Mouse (Mus musculus) midbrain, embryonic 12.5 days (tissue): ENCODE measurements around the gene Abl1. TPM values are rescaled to one million over a fixed set of nuclear protein-coding genes. Genes with fewer than 3 reads are reported as not detected.

ENCODE experiments used
- ATAC-seq: fragments of 200-750 bp; cut with Nextera tagmentation; 2 replicates; pipeline ENCODE4 v1.8.0; 2017; ENCODE audit warnings: low read depth, moderate TSS enrichment, moderate library complexity; ENCODE audit not compliant: low FRiP score
- H3K27ac ChIP-seq: fragments of 300-500 bp; sonication (generic); replicated peaks from 2 replicates; pipeline ENCODE4 v1.5.1; 2016; ENCODE audit warnings: mild to moderate bottlenecking
- H3K27me3 ChIP-seq: fragments of 300-500 bp; sonication (generic); 2 replicates; pipeline ENCODE4 v1.6.1; 2016; ENCODE audit warnings: mild to moderate bottlenecking
- H3K36me3 ChIP-seq: fragments of 300-500 bp; sonication (generic); 2 replicates; pipeline ENCODE4 v1.6.1; 2016
- H3K4me1 ChIP-seq: fragments of 300-500 bp; sonication (generic); 2 replicates; pipeline ENCODE4 v1.6.1; 2016
- H3K4me2 ChIP-seq: fragments of 300-500 bp; sonication (generic); replicated peaks from 2 replicates; pipeline ENCODE4 v1.6.1; 2016; ENCODE audit warnings: mild to moderate bottlenecking, moderate library complexity
- H3K4me3 ChIP-seq: fragments of 300-500 bp; sonication (generic); 2 replicates; pipeline ENCODE4 v1.5.1; 2016; ENCODE audit warnings: mild to moderate bottlenecking
- H3K9ac ChIP-seq: fragments of 300-500 bp; sonication (generic); replicated peaks from 2 replicates; pipeline ENCODE4 v1.6.1; 2016; ENCODE audit warnings: mild to moderate bottlenecking, moderate library complexity
- H3K9me3 ChIP-seq: fragments of 300-500 bp; sonication (generic); 2 replicates; pipeline ENCODE4 v1.6.1; 2016; ENCODE audit warnings: mild to moderate bottlenecking
- WGBS: fragments of 180-500 bp; shearing (Covaris S2); methylation state at CpG from one replicate; pipeline ENCODE4 v1.1.7; 2016; 5-methylcytosine and 5-hydroxymethylcytosine counted together
- polyA plus RNA-seq: library from polyadenylated mRNA; unstranded; fragments of >200 nt; fragmentation: Nextera tagmentation; extraction: Ambion mirVana; gene quantifications from 2 replicates; pipeline ENCODE4 v1.2.1, GENCODE M21; 2016

Abl1 gene
- polyA plus RNA-seq, 1 experiment from 2014 or later, result 47.3 TPM

- peak overlapping the region; percentile 51 for H3K4me2 ChIP-seq
- no peaks in the 10 kb centered on the region for H3K36me3 ChIP-seq
- H3K9me3 ChIP-seq, result no peaks in the 10 kb centered on the region
- ATAC-seq, result peak; percentile 86
- peak overlapping the region; percentile 28 for H3K4me3 ChIP-seq
- WGBS, result 8% methylated on average over 39 of the region's 39 CpGs
- H3K4me1 ChIP-seq, result peaks cover 38% of the 10 kb centered on the region
- H3K9ac ChIP-seq, result peak overlapping the region; percentile 38; the same call in 1 of the 2 replicates
- peaks cover 41% of the 10 kb centered on the region for H3K27me3 ChIP-seq
- peak overlapping the region; percentile 87 for H3K27ac ChIP-seq
Measured at GRCm38 (mm10) chr2:31822524-31823371, 134.6 kb downstream of the Abl1 start.

DNA sequence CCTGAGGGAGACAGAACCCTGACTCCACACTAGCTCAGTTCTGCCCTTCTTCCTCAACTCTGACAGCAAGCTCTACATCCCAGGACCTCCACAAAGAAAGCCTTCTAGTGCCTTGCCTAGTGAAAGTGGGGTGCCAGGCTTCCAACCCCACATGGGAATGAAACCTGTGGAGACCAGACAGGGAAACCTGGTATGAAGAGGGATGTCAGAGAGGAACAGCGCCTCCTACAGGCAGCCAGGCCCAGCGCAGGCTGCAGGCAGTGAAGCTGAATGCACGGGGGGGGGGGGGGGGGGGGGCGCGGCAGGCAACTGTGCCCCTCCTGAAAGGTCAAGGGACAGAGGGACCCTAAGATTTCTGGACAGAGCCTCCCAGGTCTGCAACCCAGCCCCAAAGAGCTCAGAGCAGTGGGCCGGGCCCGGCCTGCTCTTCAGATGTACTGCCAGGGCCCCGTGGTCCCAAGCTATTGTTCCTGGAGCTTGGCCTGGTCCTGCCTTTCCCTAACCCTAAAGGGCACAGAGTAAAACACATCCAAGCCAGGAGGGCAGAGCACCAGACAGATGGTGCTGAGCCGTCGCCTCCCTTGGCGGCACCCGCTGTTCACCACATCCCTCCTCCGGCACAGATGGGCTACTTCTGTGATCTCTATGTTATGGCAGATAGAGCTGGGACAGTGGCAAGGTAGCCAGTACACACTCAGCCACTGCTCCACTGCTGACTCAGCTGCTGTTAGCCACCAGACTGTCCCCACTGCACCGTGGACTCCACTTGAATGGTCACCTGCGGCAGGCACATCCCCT is 136.0 kb downstream of the Abl1 start:
- Histone ChIP-seq H3K4me1 (peaks cover 50% of the 10 kb centered on the region), H3K4me3 (no peak overlapping the region), H3K27me3 (peaks cover 32% of the 10 kb centered on the region), H3K36me3 (no peaks in the 10 kb centered on the region), H3K27ac (peak overlapping the region; percentile 87), H3K9me3 (no peaks in the 10 kb centered on the region), H3K4me2 (no peak overlapping the region), H3K9ac (no peak overlapping the region)
- no peak for ATAC-seq
- WGBS, result 65% methylated on average over 11 of the region's 15 CpGs

- Histone ChIP-seq H3K27ac (no peak overlapping the region), H3K27me3 (peaks cover 30% of the 10 kb centered on the region), H3K4me3 (no peak overlapping the region), H3K9ac (no peak overlapping the region), H3K36me3 (no peaks in the 10 kb centered on the region), H3K9me3 (no peaks in the 10 kb centered on the region), H3K4me1 (peaks cover 50% of the 10 kb centered on the region), H3K4me2 (no peak overlapping the region)
- ATAC-seq, result no peak
- WGBS, result 88% methylated on average over 16 of the region's 16 CpGs
Measured at GRCm38 (mm10) chr2:31825469-31825911, 137.3 kb downstream of the Abl1 start.

GRCm38 (mm10) chr2:31826094-31827085 is 138.2 kb downstream of the Abl1 start:
- Histone ChIP-seq H3K27me3 (peaks cover 21% of the 10 kb centered on the region), H3K27ac (no peak overlapping the region), H3K4me2 (no peak overlapping the region), H3K4me1 (peaks cover 50% of the 10 kb centered on the region), H3K36me3 (no peaks in the 10 kb centered on the region), H3K9me3 (no peaks in the 10 kb centered on the region), H3K4me3 (no peak overlapping the region), H3K9ac (no peak overlapping the region)
- no peak for ATAC-seq
- 88% methylated on average over 14 of the region's 14 CpGs for WGBS

DNA sequence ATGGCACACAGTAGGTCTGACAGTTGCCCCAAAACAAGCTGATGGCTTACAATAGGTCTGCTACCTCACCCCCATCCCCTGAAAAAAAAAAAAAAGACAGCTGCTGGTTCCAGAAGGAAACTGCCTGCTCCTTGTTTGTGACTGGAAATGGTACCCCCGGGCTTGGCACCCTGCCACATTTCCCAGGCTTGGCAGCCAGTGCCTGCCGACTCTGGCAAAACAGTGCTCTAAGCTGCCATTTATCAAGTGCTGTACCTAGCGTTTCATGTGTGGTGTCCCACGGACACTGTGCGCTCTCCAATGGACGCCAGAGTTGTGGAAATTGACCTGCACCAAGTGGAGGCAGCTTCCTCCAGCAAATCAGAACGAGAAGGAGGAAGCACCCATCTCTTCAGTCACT is 139.7 kb downstream of the Abl1 start:
- peaks cover 17% of the 10 kb centered on the region for H3K27me3 ChIP-seq
- no peaks in the 10 kb centered on the region for H3K36me3 ChIP-seq
- no peak overlapping the region for H3K9ac ChIP-seq
- peaks cover 39% of the 10 kb centered on the region for H3K4me1 ChIP-seq
- no peak for ATAC-seq
- H3K4me3 ChIP-seq, result no peak overlapping the region
- H3K9me3 ChIP-seq, result no peaks in the 10 kb centered on the region
- H3K4me2 ChIP-seq, result no peak overlapping the region
- peak overlapping the region; percentile 31 for H3K27ac ChIP-seq
- 55% methylated on average over 7 of the region's 7 CpGs for WGBS

GRCm38 (mm10) chr2:31828311-31828825 is 140.2 kb downstream of the Abl1 start:
- ATAC-seq, result 0 out of 2 replicates have a peak, but pooled peaks have one; percentile 30
- 6% methylated on average over 4 of the region's 4 CpGs for WGBS
- Histone ChIP-seq H3K9me3 (no peaks in the 10 kb centered on the region), H3K9ac (no peak overlapping the region), H3K4me3 (no peak overlapping the region), H3K4me2 (no peak overlapping the region), H3K36me3 (no peaks in the 10 kb centered on the region), H3K4me1 (peaks cover 35% of the 10 kb centered on the region), H3K27ac (peak overlapping the region; percentile 31), H3K27me3 (peaks cover 19% of the 10 kb centered on the region)

- no peak overlapping the region for H3K27ac ChIP-seq
- no peak overlapping the region for H3K4me2 ChIP-seq
- H3K4me1 ChIP-seq, result peaks cover 8% of the 10 kb centered on the region
- no peak for ATAC-seq
- H3K9me3 ChIP-seq, result no peaks in the 10 kb centered on the region
- H3K27me3 ChIP-seq, result peaks cover 53% of the 10 kb centered on the region
- H3K36me3 ChIP-seq, result no peaks in the 10 kb centered on the region
- no peak overlapping the region for H3K4me3 ChIP-seq
- 64% methylated on average over 10 of the region's 10 CpGs for WGBS
- H3K9ac ChIP-seq, result no peak overlapping the region
Measured at GRCm38 (mm10) chr2:31836091-31836490, 147.9 kb downstream of the Abl1 start.

DNA sequence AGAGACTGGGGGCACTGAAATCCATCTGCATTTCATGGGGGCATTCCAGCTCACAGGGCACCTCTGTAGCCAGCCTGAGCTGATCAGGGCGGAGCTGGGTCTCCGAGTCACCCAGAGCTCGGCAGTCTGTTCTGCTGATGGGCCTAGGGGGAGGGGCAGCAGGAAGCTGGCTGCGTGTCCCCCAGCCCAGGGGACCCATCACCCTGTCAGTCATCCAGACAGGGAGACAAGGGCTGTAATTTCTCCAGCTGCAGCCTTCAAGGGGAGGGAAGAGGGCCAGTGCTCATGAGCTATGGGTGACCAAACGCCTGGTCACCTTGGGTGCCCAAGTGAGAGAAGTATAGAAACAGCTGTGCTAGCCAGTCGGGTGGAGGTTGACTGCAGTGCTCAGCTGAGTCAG is 148.8 kb downstream of the Abl1 start:
- Histone ChIP-seq H3K4me3 (no peak overlapping the region), H3K9ac (no peak overlapping the region), H3K4me2 (no peak overlapping the region), H3K27me3 (peaks cover 55% of the 10 kb centered on the region), H3K9me3 (no peaks in the 10 kb centered on the region), H3K36me3 (no peaks in the 10 kb centered on the region), H3K27ac (no peak overlapping the region), H3K4me1 (peaks cover 8% of the 10 kb centered on the region)
- ATAC-seq, result no peak
- WGBS, result 33% methylated on average over 6 of the region's 6 CpGs

DNA sequence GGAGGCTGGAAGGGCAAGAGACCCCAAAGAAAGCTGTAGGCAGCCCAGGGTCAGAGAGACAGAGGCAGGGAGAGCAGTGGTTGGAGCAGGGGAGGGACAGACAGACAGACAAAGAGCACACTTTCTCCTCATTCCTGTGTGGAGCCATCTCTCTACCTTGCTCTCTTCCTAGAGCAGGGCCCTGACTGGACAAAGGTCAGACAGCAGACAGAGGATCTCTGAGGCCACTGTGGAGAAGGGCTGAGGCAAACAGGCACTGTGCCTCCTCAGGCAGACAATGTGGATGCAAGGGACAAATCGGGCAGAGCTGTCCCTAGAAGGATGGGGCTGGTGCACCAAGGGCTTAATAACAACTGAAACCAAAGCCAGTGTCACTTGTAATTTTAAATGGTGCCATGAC is 150.7 kb downstream of the Abl1 start:
- no peak for ATAC-seq
- Histone ChIP-seq H3K9ac (no peak overlapping the region), H3K27me3 (peaks cover 63% of the 10 kb centered on the region), H3K4me2 (no peak overlapping the region), H3K4me1 (peaks cover 8% of the 10 kb centered on the region), H3K36me3 (no peaks in the 10 kb centered on the region), H3K27ac (no peak overlapping the region), H3K9me3 (no peaks in the 10 kb centered on the region), H3K4me3 (no peak overlapping the region)
- WGBS, result 32% methylated on average over 1 of the region's 1 CpGs

GRCm38 (mm10) chr2:31844729-31845136 is 156.6 kb downstream of the Abl1 start:
- no peak overlapping the region for H3K27ac ChIP-seq
- peaks cover 33% of the 10 kb centered on the region for H3K4me1 ChIP-seq
- H3K27me3 ChIP-seq, result peaks cover 81% of the 10 kb centered on the region
- H3K4me2 ChIP-seq, result peak overlapping the region; percentile 91; the same call in 1 of the 2 replicates
- H3K4me3 ChIP-seq, result peak overlapping the region; percentile 54; the same call in 1 of the 2 replicates
- WGBS, result 5% methylated on average over 10 of the region's 10 CpGs
- H3K9ac ChIP-seq, result no peak overlapping the region
- H3K9me3 ChIP-seq, result no peaks in the 10 kb centered on the region
- ATAC-seq, result peak; percentile 55
- H3K36me3 ChIP-seq, result no peaks in the 10 kb centered on the region

DNA sequence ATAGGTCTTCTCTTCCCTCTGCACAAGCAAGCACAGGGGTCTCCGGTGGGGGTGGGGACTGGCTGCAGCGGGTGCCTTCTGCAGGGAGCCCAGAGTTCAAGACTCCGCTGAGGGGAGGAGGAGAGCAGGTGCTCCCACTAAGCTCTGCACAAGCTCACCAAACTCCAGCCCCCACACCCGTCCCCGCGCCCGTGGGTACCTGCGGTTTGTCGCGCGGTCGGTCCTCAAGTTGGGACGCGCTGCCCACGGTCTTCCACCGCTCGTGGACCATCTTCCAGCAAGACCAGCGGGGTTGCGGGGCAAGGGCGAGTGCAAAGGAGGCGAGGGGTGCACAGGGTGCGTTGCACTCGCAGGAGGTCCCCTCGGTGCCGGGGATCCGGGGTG is 157.3 kb downstream of the Abl1 start:
- peaks cover 37% of the 10 kb centered on the region for H3K4me1 ChIP-seq
- no peaks in the 10 kb centered on the region for H3K9me3 ChIP-seq
- peaks cover 74% of the 10 kb centered on the region for H3K27me3 ChIP-seq
- peak overlapping the region; percentile 91 for H3K4me2 ChIP-seq
- H3K36me3 ChIP-seq, result no peaks in the 10 kb centered on the region
- ATAC-seq, result no peak
- 3% methylated on average over 26 of the region's 26 CpGs for WGBS
- H3K27ac ChIP-seq, result no peak overlapping the region
- H3K9ac ChIP-seq, result peak overlapping the region; percentile 59
- H3K4me3 ChIP-seq, result peak overlapping the region; percentile 54
